Mouse (Mus musculus) olfactory bulb, adult 2 months (tissue): ENCODE measurements around the gene Enox2.

ENCODE experiments used
- CTCF ChIP-seq: fragments of 200-500 bp; IDR thresholded peaks from 2 replicates; pipeline ENCODE4 v1.5.1; 2012; ENCODE audit warnings: low read depth, mild to moderate bottlenecking, low read length, moderate library complexity; ENCODE audit not compliant: insufficient read depth
- POLR2A ChIP-seq: fragments of 200-500 bp; IDR thresholded peaks from 2 replicates; pipeline ENCODE4 v1.6.1; 2012; ENCODE audit warnings: mild to moderate bottlenecking, low read depth, low read length, moderate library complexity; ENCODE audit not compliant: insufficient read depth

GRCm38 (mm10) chrX:49196386-49196785 lies 91.7 kb downstream of the Enox2 start:
- TF ChIP-seq CTCF (no peak), POLR2A (no peak)
